Mouse (Mus musculus) G1E (cell line): Measurements from ENCODE around the gene Arhgap30. TPM values are rescaled to one million over a fixed set of nuclear protein-coding genes. Genes with fewer than 3 reads are reported as not detected.

Source experiments
- ATAC-seq: 2 replicates; pipeline ENCODE4 v1.8.0; 2016; ENCODE audit warnings: mild to moderate bottlenecking; ENCODE audit not compliant: insufficient number of reproducible peaks, poor library complexity, low FRiP score, severe bottlenecking; ENCODE audit errors: extremely low read depth
- DNase-seq: peaks from one replicate; pipeline ENCODE4 v3.0.0; 2012; ENCODE audit warnings: low spot score
- H3K27me3 ChIP-seq: 2 replicates; pipeline ENCODE4 v1.6.1; 2012; ENCODE audit warnings: mild to moderate bottlenecking, low read length, inconsistent platforms; ENCODE audit not compliant: insufficient read depth
- H3K36me3 ChIP-seq: replicated peaks from 2 replicates; pipeline ENCODE3; 2012; ENCODE audit warnings: mild to moderate bottlenecking, inconsistent platforms
- H3K4me1 ChIP-seq: 2 replicates; pipeline ENCODE4 v1.6.1; 2012; ENCODE audit warnings: low read depth, low read length, inconsistent platforms, mixed read lengths; ENCODE audit not compliant: insufficient read depth
- H3K4me3 ChIP-seq: 2 replicates; pipeline ENCODE4 v1.5.1; 2012; ENCODE audit warnings: low read depth, mild to moderate bottlenecking, inconsistent platforms, low read length, moderate library complexity, mixed read lengths
- H3K9me3 ChIP-seq: replicated peaks from 2 replicates; pipeline ENCODE4 v1.6.1; 2012; ENCODE audit warnings: inconsistent platforms
- CTCF ChIP-seq: IDR thresholded peaks from 2 replicates; pipeline ENCODE4 v1.5.1; 2012; ENCODE audit warnings: low read depth, low read length, inconsistent platforms, mixed read lengths
- GATA1 ChIP-seq: IDR thresholded peaks from 2 replicates; pipeline ENCODE4 v1.6.1; 2012; ENCODE audit warnings: borderline replicate concordance, low read length, inconsistent platforms, mixed read lengths
- GATA2 ChIP-seq: IDR thresholded peaks from 2 replicates; pipeline ENCODE4 v1.6.1; 2012; ENCODE audit warnings: low read depth, low read length, inconsistent platforms, borderline replicate concordance
- POLR2AphosphoS5 ChIP-seq: IDR thresholded peaks from 2 replicates; pipeline ENCODE4 v1.6.1; 2012; ENCODE audit warnings: low read depth, low read length, inconsistent platforms; ENCODE audit not compliant: insufficient replicate concordance
- TAL1 ChIP-seq: conservative IDR thresholded peaks from 2 replicates; pipeline ENCODE4 v1.6.1; 2012; ENCODE audit warnings: low read depth, low read length, inconsistent platforms, mixed read lengths
- polyA plus RNA-seq: library from polyadenylated mRNA; stranded (reverse); fragments of >175 nt; gene quantifications from 2 replicates; pipeline ENCODE4 v1.2.3, GENCODE M21; 2012
- total RNA-seq, 2 experiments: library from RNA; stranded (forward) in 1 of 2; stranded (reverse) in 1 of 2; fragments of 200-1000 nt in 1 of 2; fragments of >200 nt in 1 of 2; fragmentation: Nextera tagmentation in 1 of 2; gene quantifications; 2 replicates each; pipeline ENCODE4 v1.2.3; 2014 to 2017

Arhgap30 gene
- total and polyA plus RNA-seq, 3 experiments: 2.9 to 11.4 (median 4.6) TPM

DNA sequence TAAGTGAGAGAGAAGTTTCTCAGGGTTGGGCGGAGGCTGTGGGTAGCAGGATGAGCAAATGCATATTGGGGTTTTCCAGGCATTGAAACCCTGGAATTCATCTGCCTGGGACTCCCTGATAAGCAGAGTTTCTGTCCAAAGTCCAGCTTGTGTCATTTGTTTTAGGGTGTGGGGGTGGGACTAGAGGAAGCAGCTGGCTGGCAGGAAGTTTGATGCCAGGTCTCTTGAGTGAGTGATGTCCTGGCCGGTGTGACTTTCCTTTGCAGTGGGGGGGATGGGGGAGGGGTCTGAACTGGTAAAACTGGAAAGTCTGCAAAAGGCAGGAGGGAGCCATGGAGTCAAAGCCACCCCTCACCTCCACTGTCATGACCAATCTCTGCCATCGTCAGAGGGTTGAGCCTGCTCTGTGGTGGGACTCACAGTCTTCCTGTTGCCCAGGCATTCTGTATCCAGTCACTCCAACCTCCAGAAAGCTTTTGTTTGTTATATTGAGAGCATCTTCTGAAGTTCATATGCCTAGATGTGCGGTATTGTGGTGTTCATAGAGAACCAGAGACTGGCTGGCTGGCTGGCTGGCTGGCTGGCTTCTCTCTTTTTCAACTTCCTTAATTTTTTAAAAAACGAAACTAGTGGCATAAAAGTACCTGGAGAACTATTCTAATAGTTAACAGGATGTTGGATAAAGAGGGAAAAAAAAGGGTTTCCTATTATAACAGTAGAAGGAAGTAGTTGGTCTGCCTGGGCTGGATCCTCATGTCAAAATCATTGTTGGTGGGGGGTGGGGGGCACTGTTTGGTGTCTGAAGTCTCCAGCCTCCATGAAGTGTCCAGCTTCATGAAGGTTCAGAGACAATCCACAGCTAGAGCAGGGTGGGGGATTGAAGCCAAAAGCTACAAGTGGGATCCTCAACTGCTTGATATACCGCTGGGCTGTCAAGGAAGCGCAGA, 53.0 kb downstream of the Arhgap30 start:
- no peak overlapping the region; the same call in 1 of the 2 replicates for H3K4me3 ChIP-seq
- H3K9me3 ChIP-seq: peaks cover 6% of the 10 kb centered on the region
- DNase-seq (peak; percentile 8), ATAC-seq (peak; percentile 30; the same call in 1 of the 2 replicates)
- TF ChIP-seq GATA1 (no peak), CTCF (no peak), POLR2AphosphoS5 (no peak), TAL1 (no peak), GATA2 (no peak)
- peaks cover 21% of the 10 kb centered on the region for H3K4me1 ChIP-seq
- peaks cover 33% of the 10 kb centered on the region for H3K27me3 ChIP-seq
- H3K36me3 ChIP-seq: no peaks in the 10 kb centered on the region

GRCm38 (mm10) chr1:171442413-171442760, 53.6 kb downstream of the Arhgap30 start:
- no peak for ATAC-seq
- Histone ChIP-seq H3K36me3 (no peaks in the 10 kb centered on the region), H3K9me3 (peaks cover 6% of the 10 kb centered on the region), H3K4me1 (peaks cover 17% of the 10 kb centered on the region), H3K4me3 (no peak overlapping the region; the same call in 1 of the 2 replicates), H3K27me3 (peaks cover 28% of the 10 kb centered on the region)
- TF ChIP-seq TAL1 (no peak), GATA1 (no peak), POLR2AphosphoS5 (no peak), GATA2 (no peak), CTCF (no peak)
- no peak for DNase-seq

DNA sequence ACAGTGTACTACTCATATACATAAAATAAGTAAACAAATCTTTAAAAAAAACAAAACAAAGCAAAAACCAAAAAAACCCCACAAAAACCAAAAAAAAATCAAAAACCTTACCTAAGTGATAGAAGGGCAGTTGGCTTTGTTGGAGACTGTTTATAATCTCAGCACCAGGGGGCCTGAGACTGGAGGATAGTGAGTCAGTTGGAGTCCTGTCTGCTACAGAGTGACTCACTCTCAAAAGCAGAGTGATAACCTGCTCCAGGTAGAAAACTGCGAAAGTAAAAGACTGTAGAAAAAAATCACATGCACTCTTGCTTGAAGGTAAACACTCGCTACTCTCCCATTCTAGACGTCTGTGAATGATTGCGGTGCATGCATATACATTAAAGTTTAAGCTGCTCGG, 56.3 kb downstream of the Arhgap30 start:
- peaks cover 16% of the 10 kb centered on the region for H3K27me3 ChIP-seq
- H3K4me3 ChIP-seq: no peak overlapping the region
- H3K9me3 ChIP-seq: peaks cover 6% of the 10 kb centered on the region
- H3K4me1 ChIP-seq: peaks cover 11% of the 10 kb centered on the region
- no peak for ATAC-seq
- no peak for DNase-seq
- H3K36me3 ChIP-seq: no peaks in the 10 kb centered on the region
- TF ChIP-seq TAL1: no peak
- TF ChIP-seq GATA2: no peak
- no peak for TF ChIP-seq GATA1
- TF ChIP-seq CTCF: no peak
- no peak for TF ChIP-seq POLR2AphosphoS5

DNA sequence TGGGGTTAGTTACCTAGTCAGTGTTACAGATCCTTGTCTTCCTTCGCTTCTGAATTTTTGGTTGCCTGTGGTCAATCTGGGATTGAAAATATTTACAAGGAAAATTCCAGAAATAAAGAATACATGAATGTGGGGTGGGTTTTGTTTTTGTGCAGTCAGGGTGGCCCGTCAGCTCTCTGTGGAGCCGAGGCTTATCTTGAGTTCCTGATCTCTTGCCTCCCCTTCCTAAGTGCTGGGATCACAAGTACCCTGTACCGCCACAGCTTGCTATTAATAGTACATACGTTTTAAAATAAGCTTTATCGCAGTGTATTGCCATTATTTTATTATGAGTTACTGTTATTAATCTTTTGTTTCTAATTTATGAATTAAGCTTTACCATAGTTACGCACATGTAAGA, 58.1 kb downstream of the Arhgap30 start:
- Histone ChIP-seq H3K9me3 (peaks cover 6% of the 10 kb centered on the region), H3K4me3 (no peak overlapping the region), H3K4me1 (peaks cover 4% of the 10 kb centered on the region), H3K36me3 (no peaks in the 10 kb centered on the region), H3K27me3 (peaks cover 11% of the 10 kb centered on the region)
- TF ChIP-seq GATA2: no peak
- no peak for TF ChIP-seq GATA1
- TF ChIP-seq TAL1: no peak
- TF ChIP-seq POLR2AphosphoS5: no peak
- no peak for TF ChIP-seq CTCF
- no peak for ATAC-seq
- no peak for DNase-seq

DNA sequence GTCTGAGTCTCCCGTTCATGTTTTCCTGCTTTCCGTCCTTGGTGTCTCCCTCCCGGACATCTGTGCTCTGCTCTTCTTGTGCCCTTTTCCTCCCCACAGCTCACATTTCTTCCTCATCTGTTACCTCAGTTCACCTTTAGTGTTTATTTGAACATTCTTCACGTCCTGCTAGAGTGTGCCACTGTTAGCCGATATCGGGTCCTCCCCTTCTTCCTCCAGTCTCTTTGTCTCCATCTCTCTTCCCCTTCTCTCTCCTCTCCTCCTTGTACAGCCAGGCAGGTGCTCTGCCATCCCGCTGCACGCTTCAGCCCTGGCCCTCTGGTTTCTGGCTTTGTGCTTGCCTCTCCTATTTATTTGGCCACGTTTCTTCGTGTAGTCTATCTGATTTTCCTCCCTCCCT, 58.9 kb downstream of the Arhgap30 start:
- no peak for ATAC-seq

GRCm38 (mm10) chr1:171450062-171450461, 61.3 kb downstream of the Arhgap30 start:
- no peak overlapping the region for H3K4me3 ChIP-seq
- TF ChIP-seq TAL1 (no peak), GATA1 (no peak), GATA2 (no peak), POLR2AphosphoS5 (no peak), CTCF (no peak)
- H3K4me1 ChIP-seq: no peaks in the 10 kb centered on the region
- DNase-seq (no peak), ATAC-seq (no peak)
- H3K27me3 ChIP-seq: peaks cover 10% of the 10 kb centered on the region
- H3K36me3 ChIP-seq: no peaks in the 10 kb centered on the region
- no peaks in the 10 kb centered on the region for H3K9me3 ChIP-seq

More for the DNA sequence above, 58.9 kb downstream of the Arhgap30 start:
- no peak overlapping the region for H3K4me3 ChIP-seq
- no peaks in the 10 kb centered on the region for H3K36me3 ChIP-seq
- H3K9me3 ChIP-seq: peaks cover 6% of the 10 kb centered on the region
- H3K4me1 ChIP-seq: no peaks in the 10 kb centered on the region
- DNase-seq: no peak
- no peak for TF ChIP-seq POLR2AphosphoS5
- no peak for TF ChIP-seq CTCF
- TF ChIP-seq TAL1: no peak
- TF ChIP-seq GATA1: no peak
- no peak for TF ChIP-seq GATA2
- peaks cover 8% of the 10 kb centered on the region for H3K27me3 ChIP-seq
